Mouse (Mus musculus): Measurements from ENCODE around the gene Pdzrn3.

DNA sequence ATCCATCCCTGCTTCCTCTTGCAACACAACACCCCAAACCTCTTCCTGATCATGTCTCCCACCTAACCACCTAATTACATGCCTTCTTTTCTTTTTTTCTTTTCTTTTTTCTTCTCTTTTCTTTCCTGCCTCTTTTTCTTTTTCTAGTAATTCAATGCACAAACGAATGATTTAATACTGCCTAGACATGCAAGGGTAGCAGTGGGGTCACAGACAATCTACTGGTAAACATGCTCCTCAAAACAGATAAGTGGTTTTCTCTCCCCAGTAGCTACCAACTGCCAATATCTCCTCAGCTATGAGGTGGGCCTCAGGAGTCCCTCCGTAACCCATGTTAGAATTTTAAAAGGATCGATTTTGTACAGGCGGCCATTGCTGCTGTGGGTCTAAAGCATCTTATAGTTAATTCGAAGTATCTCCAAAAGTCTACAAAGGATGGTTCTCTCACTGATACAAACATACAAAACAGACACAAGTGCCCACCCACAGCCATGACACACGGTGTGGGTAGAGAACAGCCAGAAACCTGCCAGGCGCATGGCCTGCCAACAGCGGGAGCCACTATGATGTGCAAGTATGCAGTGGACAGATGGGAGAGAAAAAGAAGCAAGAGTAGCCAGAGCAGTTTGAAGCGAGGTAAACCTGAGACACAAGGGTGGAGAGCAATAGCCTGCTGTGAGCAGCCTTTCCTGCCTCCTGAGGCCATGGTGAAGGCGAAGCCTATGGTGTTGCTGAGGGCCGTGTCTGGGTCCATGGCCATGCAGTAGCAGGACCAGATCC is 73.5 kb downstream of the Pdzrn3 start:
- TF ChIP-seq MAX (IDR thresholded peaks at IDR 0.05; ENCODE audit: low read depth), result no peak
- no peak for TF ChIP-seq POLR2A (IDR thresholded peaks at IDR 0.05; ENCODE audit: insufficient read length, low read depth)
- TF ChIP-seq MYOD1 (IDR thresholded peaks at IDR 0.05; ENCODE audit: control insufficient read depth in 1 of 3, insufficient read length in 2 of 3, low read depth in 2 of 3), result no peak
- TF ChIP-seq E2F4 (IDR thresholded peaks at IDR 0.05; ENCODE audit: insufficient read depth), result no peak
- no peak for TF ChIP-seq MYOG (IDR thresholded peaks at IDR 0.05; ENCODE audit: control insufficient read depth in 1 of 3, insufficient read depth in 1 of 3, insufficient read length in 2 of 3, low read depth in 2 of 3)
- no peak for TF ChIP-seq TCF3 (IDR thresholded peaks at IDR 0.05; ENCODE audit: insufficient read length, low read depth)
- no peak for TF ChIP-seq USF1 (IDR thresholded peaks at IDR 0.05; ENCODE audit: low read depth)
- no peak for TF ChIP-seq TCF12 (IDR thresholded peaks at IDR 0.05; ENCODE audit: insufficient read depth, poor library complexity, severe bottlenecking)
- no peak for TF ChIP-seq CEBPB (IDR thresholded peaks at IDR 0.05; ENCODE audit: insufficient read depth, poor library complexity, severe bottlenecking)
- no peak for TF ChIP-seq SRF (IDR thresholded peaks at IDR 0.05; ENCODE audit: control insufficient read depth, insufficient read length, low read depth)
